Mouse (Mus musculus): ENCODE results near the gene 5330417C22Rik. TPM values are rescaled to one million over a fixed set of nuclear protein-coding genes. Genes with fewer than 3 reads are reported as not detected.
A peak's percentile ranks its signal among the peaks of the same experiment; 100 is the strongest.

Gene 5330417C22Rik
- polyA plus RNA-seq, 1 experiment from 2014 or later: 18.8 TPM

GRCm38 (mm10) chr3:108466425-108466824, 69.9 kb downstream of the 5330417C22Rik start:
- no peaks in the 10 kb centered on the region for H3K27me3 ChIP-seq (ENCODE audit: control insufficient read depth, insufficient read depth, low read length)
- H3K27ac ChIP-seq (replicated peaks; ENCODE audit: low read depth, low read length): no peak overlapping the region
- H3K9me3 ChIP-seq (ENCODE audit: control insufficient read depth, low read length): no peaks in the 10 kb centered on the region
- H3K36me3 ChIP-seq (ENCODE audit: control insufficient read depth, insufficient read depth, low read length): no peaks in the 10 kb centered on the region
- no peak overlapping the region for H3K9ac ChIP-seq (replicated peaks; ENCODE audit: low read length)
- no peaks in the 10 kb centered on the region for H3K4me1 ChIP-seq (ENCODE audit: control insufficient read depth, insufficient read depth, low read length)
- no peak for DNase-seq
- ATAC-seq (ENCODE audit: low FRiP score, low TSS enrichment): no peak
- WGBS: 91% methylated on average over 6 of the region's 6 CpGs
- no peak overlapping the region for H3K4me2 ChIP-seq (ENCODE audit: low read length)
- H3K4me3 ChIP-seq (replicated peaks; ENCODE audit: low read depth, low read length): no peak overlapping the region

- H3K4me3 ChIP-seq (replicated peaks; ENCODE audit: low read depth, low read length): no peak overlapping the region
- H3K4me2 ChIP-seq (ENCODE audit: low read length): no peak overlapping the region
- no peak overlapping the region for H3K9ac ChIP-seq (replicated peaks; ENCODE audit: low read length)
- no peaks in the 10 kb centered on the region for H3K36me3 ChIP-seq (ENCODE audit: control insufficient read depth, insufficient read depth, low read length)
- H3K27me3 ChIP-seq (ENCODE audit: control insufficient read depth, insufficient read depth, low read length): no peaks in the 10 kb centered on the region
- ATAC-seq (ENCODE audit: low FRiP score, low TSS enrichment) (no peak), DNase-seq (no peak)
- 53% methylated on average over 10 of the region's 10 CpGs for WGBS
- no peaks in the 10 kb centered on the region for H3K9me3 ChIP-seq (ENCODE audit: control insufficient read depth, low read length)
- H3K27ac ChIP-seq (replicated peaks; ENCODE audit: low read depth, low read length): no peak overlapping the region
- no peaks in the 10 kb centered on the region for H3K4me1 ChIP-seq (ENCODE audit: control insufficient read depth, insufficient read depth, low read length)
Measured at GRCm38 (mm10) chr3:108458866-108459265, 77.5 kb downstream of the 5330417C22Rik start.

GRCm38 (mm10) chr3:108458380-108458779, 78.0 kb downstream of the 5330417C22Rik start:
- H3K9ac ChIP-seq (replicated peaks; ENCODE audit: low read length): no peak overlapping the region
- no peaks in the 10 kb centered on the region for H3K4me1 ChIP-seq (ENCODE audit: control insufficient read depth, insufficient read depth, low read length)
- 57% methylated on average over 14 of the region's 14 CpGs for whole genome bisulfite sequencing
- DNase-seq: no peak
- no peak for ATAC-seq (ENCODE audit: low FRiP score, low TSS enrichment)
- H3K4me3 ChIP-seq (replicated peaks; ENCODE audit: low read depth, low read length): no peak overlapping the region
- H3K27me3 ChIP-seq (ENCODE audit: control insufficient read depth, insufficient read depth, low read length): no peaks in the 10 kb centered on the region
- H3K9me3 ChIP-seq (ENCODE audit: control insufficient read depth, low read length): no peaks in the 10 kb centered on the region
- H3K4me2 ChIP-seq (ENCODE audit: low read length): no peak overlapping the region
- no peaks in the 10 kb centered on the region for H3K36me3 ChIP-seq (ENCODE audit: control insufficient read depth, insufficient read depth, low read length)
- H3K27ac ChIP-seq (replicated peaks; ENCODE audit: low read depth, low read length): no peak overlapping the region

GRCm38 (mm10) chr3:108454172-108454571, 82.2 kb downstream of the 5330417C22Rik start:
- H3K4me2 ChIP-seq (ENCODE audit: low read length): no peak overlapping the region
- no peak for DNase-seq
- WGBS: 73% methylated on average over 1 of the region's 1 CpGs

GRCm38 (mm10) chr3:108451969-108452368, 84.4 kb downstream of the 5330417C22Rik start:
- ATAC-seq (ENCODE audit: low FRiP score, low TSS enrichment): no peak
- H3K4me3 ChIP-seq (replicated peaks; ENCODE audit: low read depth, low read length): no peak overlapping the region
- no peaks in the 10 kb centered on the region for H3K4me1 ChIP-seq (ENCODE audit: control insufficient read depth, insufficient read depth, low read length)
- no peaks in the 10 kb centered on the region for H3K9me3 ChIP-seq (ENCODE audit: control insufficient read depth, low read length)
- no peaks in the 10 kb centered on the region for H3K27me3 ChIP-seq (ENCODE audit: control insufficient read depth, insufficient read depth, low read length)
- H3K27ac ChIP-seq (replicated peaks; ENCODE audit: low read depth, low read length): no peak overlapping the region
- H3K4me2 ChIP-seq (ENCODE audit: low read length): no peak overlapping the region
- H3K9ac ChIP-seq (replicated peaks; ENCODE audit: low read length): no peak overlapping the region
- H3K36me3 ChIP-seq (ENCODE audit: control insufficient read depth, insufficient read depth, low read length): no peaks in the 10 kb centered on the region
- 80% methylated on average over 2 of the region's 2 CpGs for WGBS
- no peak for DNase-seq

More at GRCm38 (mm10) chr3:108454172-108454571, 82.2 kb downstream of the 5330417C22Rik start:
- Histone ChIP-seq H3K4me3 (replicated peaks; ENCODE audit: low read depth, low read length) (no peak overlapping the region), H3K9me3 (ENCODE audit: control insufficient read depth, low read length) (no peaks in the 10 kb centered on the region), H3K27me3 (ENCODE audit: control insufficient read depth, insufficient read depth, low read length) (no peaks in the 10 kb centered on the region), H3K36me3 (ENCODE audit: control insufficient read depth, insufficient read depth, low read length) (no peaks in the 10 kb centered on the region), H3K9ac (replicated peaks; ENCODE audit: low read length) (no peak overlapping the region), H3K27ac (replicated peaks; ENCODE audit: low read depth, low read length) (no peak overlapping the region), H3K4me1 (ENCODE audit: control insufficient read depth, insufficient read depth, low read length) (no peaks in the 10 kb centered on the region)
- no peak for ATAC-seq (ENCODE audit: low FRiP score, low TSS enrichment)

GRCm38 (mm10) chr3:108445366-108445705, 91.0 kb downstream of the 5330417C22Rik start:
- H3K4me2 ChIP-seq (ENCODE audit: low read length): peak overlapping the region; percentile 97
- ATAC-seq (ENCODE audit: low FRiP score, low TSS enrichment): peak; percentile 38
- H3K9ac ChIP-seq (replicated peaks; ENCODE audit: low read length): peak overlapping the region; percentile 89
- WGBS: 13% methylated on average over 6 of the region's 6 CpGs
- H3K4me3 ChIP-seq (replicated peaks; ENCODE audit: low read depth, low read length): peak overlapping the region; percentile 90
- H3K36me3 ChIP-seq (ENCODE audit: control insufficient read depth, insufficient read depth, low read length): peaks cover 13% of the 10 kb centered on the region; the same call in 1 of the 2 replicates
- H3K27me3 ChIP-seq (ENCODE audit: control insufficient read depth, insufficient read depth, low read length): no peaks in the 10 kb centered on the region
- DNase-seq: no peak
- H3K9me3 ChIP-seq (ENCODE audit: control insufficient read depth, low read length): no peaks in the 10 kb centered on the region
- H3K4me1 ChIP-seq (ENCODE audit: control insufficient read depth, insufficient read depth, low read length): peaks cover 33% of the 10 kb centered on the region
- H3K27ac ChIP-seq (replicated peaks; ENCODE audit: low read depth, low read length): peak overlapping the region; percentile 92

- under 1% methylated on average over 41 of the region's 41 CpGs for WGBS
- peak; percentile 95 for ATAC-seq (ENCODE audit: low FRiP score, low TSS enrichment)
- H3K4me3 ChIP-seq (replicated peaks; ENCODE audit: low read depth, low read length): peak within 1 kb of the TSS; percentile 90
- peak within 1 kb of the TSS; percentile 92 for H3K27ac ChIP-seq (replicated peaks; ENCODE audit: low read depth, low read length)
- H3K4me2 ChIP-seq (ENCODE audit: low read length): peak within 1 kb of the TSS; percentile 97
- no peaks in the 10 kb centered on the region for H3K27me3 ChIP-seq (ENCODE audit: control insufficient read depth, insufficient read depth, low read length)
- DNase-seq: peak; percentile 97
- peak within 1 kb of the TSS; percentile 89 for H3K9ac ChIP-seq (replicated peaks; ENCODE audit: low read length)
- peaks cover 13% of the 10 kb centered on the region; the same call in 1 of the 2 replicates for H3K36me3 ChIP-seq (ENCODE audit: control insufficient read depth, insufficient read depth, low read length)
- no peaks in the 10 kb centered on the region for H3K9me3 ChIP-seq (ENCODE audit: control insufficient read depth, low read length)
- H3K4me1 ChIP-seq (ENCODE audit: control insufficient read depth, insufficient read depth, low read length): peaks cover 33% of the 10 kb centered on the region
Measured at GRCm38 (mm10) chr3:108444698-108445365, 91.5 kb downstream of the 5330417C22Rik start, which contains the start of gene Sars. Sars (minus strand) TSS chr3:108445209.

- Histone ChIP-seq H3K27me3 (ENCODE audit: control insufficient read depth, insufficient read depth, low read length) (no peaks in the 10 kb centered on the region), H3K9me3 (ENCODE audit: control insufficient read depth, low read length) (no peaks in the 10 kb centered on the region), H3K27ac (replicated peaks; ENCODE audit: low read depth, low read length) (peak overlapping the region; percentile 92), H3K4me1 (ENCODE audit: control insufficient read depth, insufficient read depth, low read length) (peaks cover 33% of the 10 kb centered on the region), H3K4me3 (replicated peaks; ENCODE audit: low read depth, low read length) (peak overlapping the region; percentile 90), H3K4me2 (ENCODE audit: low read length) (peak overlapping the region; percentile 97), H3K36me3 (ENCODE audit: control insufficient read depth, insufficient read depth, low read length) (peaks cover 13% of the 10 kb centered on the region; the same call in 1 of the 2 replicates), H3K9ac (replicated peaks; ENCODE audit: low read length) (peak overlapping the region; percentile 89)
- ATAC-seq (ENCODE audit: low FRiP score, low TSS enrichment) (no peak), DNase-seq (peak; percentile 46)
- 21% methylated on average over 8 of the region's 8 CpGs for WGBS
Measured at GRCm38 (mm10) chr3:108444029-108444428, 92.3 kb downstream of the 5330417C22Rik start.

GRCm38 (mm10) chr3:108436380-108436714, 100.0 kb downstream of the 5330417C22Rik start:
- no peak for ATAC-seq (ENCODE audit: low FRiP score, low TSS enrichment)
- Histone ChIP-seq H3K27ac (replicated peaks; ENCODE audit: low read depth, low read length) (no peak overlapping the region), H3K9me3 (ENCODE audit: control insufficient read depth, low read length) (no peaks in the 10 kb centered on the region), H3K9ac (replicated peaks; ENCODE audit: low read length) (no peak overlapping the region), H3K4me1 (ENCODE audit: control insufficient read depth, insufficient read depth, low read length) (peaks cover 32% of the 10 kb centered on the region), H3K4me2 (ENCODE audit: low read length) (no peak overlapping the region), H3K27me3 (ENCODE audit: control insufficient read depth, insufficient read depth, low read length) (no peaks in the 10 kb centered on the region), H3K36me3 (ENCODE audit: control insufficient read depth, insufficient read depth, low read length) (peaks cover 61% of the 10 kb centered on the region), H3K4me3 (replicated peaks; ENCODE audit: low read depth, low read length) (no peak overlapping the region)
- DNase-seq: peak; percentile 36
- WGBS: 55% methylated on average over 7 of the region's 7 CpGs

All from midbrain, embryonic 14.5 days (tissue).